Mouse (Mus musculus): ENCODE results near the gene Btbd35f6.
A peak's percentile ranks its signal among the peaks of the same experiment; 100 is the strongest.
"Not testable (repeated sequence)": the region's sequence is repeated elsewhere in the genome, so short reads cannot be mapped to it uniquely, and the experiment has no call there.

Btbd35f6 gene

GRCm38 (mm10) chrX:33956440-33956839, at the start of gene Btbd35f6:
Btbd35f6 (minus strand) TSS chrX:33956540.
- not testable (repeated sequence) for DNase-seq (ENCODE audit: low read depth, low spot score)

GRCm38 (mm10) chrX:33986716-33987115, 30.4 kb upstream of the Btbd35f6 start, which contains the start of gene Gm21870:
Gm21870 (minus strand) TSS chrX:33986816.
- DNase-seq (ENCODE audit: low read depth, low spot score): not testable (repeated sequence)

- not testable (repeated sequence) for DNase-seq (ENCODE audit: low read depth, low spot score)
These were observed 26.1 kb downstream of the Btbd35f6 start for GRCm38 (mm10) chrX:33930216-33930615.

GRCm38 (mm10) chrX:33928225-33928624, 28.1 kb downstream of the Btbd35f6 start:
- DNase-seq (ENCODE audit: low read depth, low spot score): peak; percentile 1

- DNase-seq (ENCODE audit: low read depth, low spot score): not testable (repeated sequence)
These were observed 30.0 kb downstream of the Btbd35f6 start for GRCm38 (mm10) chrX:33926344-33926743.

GRCm38 (mm10) chrX:33925420-33925819, 30.9 kb downstream of the Btbd35f6 start:
- not testable (repeated sequence) for DNase-seq (ENCODE audit: low read depth, low spot score)

Measured in 3T3-L1 (cell line).